Mouse (Mus musculus) urinary bladder, postnatal 25 days (tissue): Measurements from ENCODE around the gene Rab3d.

Experiments used
- DNase-seq: peaks from one replicate; pipeline ENCODE4 v3.0.0; 2022; ENCODE audit warnings: low spot score

Gene Rab3d

GRCm38 (mm10) chr9:21918035-21918592 is at the start of gene Rab3d:
Rab3d (minus strand) TSS chr9:21918192.
- peak; percentile 96 for DNase-seq

- DNase-seq: no peak
Measured at GRCm38 (mm10) chr9:21963417-21963816, 45.4 kb upstream of the Rab3d start, which contains the start of gene Epor. Epor (minus strand) TSS chr9:21963506.

- peak; percentile 47 for DNase-seq
Measured at GRCm38 (mm10) chr9:21962416-21963059, 44.5 kb upstream of the Rab3d start.

GRCm38 (mm10) chr9:21962010-21962409 is 44.0 kb upstream of the Rab3d start:
- DNase-seq: no peak

- no peak for DNase-seq
Measured at GRCm38 (mm10) chr9:21961366-21961980, 43.5 kb upstream of the Rab3d start.

GRCm38 (mm10) chr9:21960558-21961208 is 42.7 kb upstream of the Rab3d start:
- no peak for DNase-seq

- no peak for DNase-seq
Measured at GRCm38 (mm10) chr9:21960135-21960534, 42.1 kb upstream of the Rab3d start.

GRCm38 (mm10) chr9:21959244-21959643 is 41.3 kb upstream of the Rab3d start:
- DNase-seq: no peak

- no peak for DNase-seq
Measured at GRCm38 (mm10) chr9:21958372-21958771, 40.4 kb upstream of the Rab3d start.

- peak; percentile 94 for DNase-seq
Measured at GRCm38 (mm10) chr9:21955570-21956281, 37.7 kb upstream of the Rab3d start, which contains the start of gene Swsap1. Swsap1 (plus strand) TSS chr9:21955755.

GRCm38 (mm10) chr9:21955225-21955569 is 37.2 kb upstream of the Rab3d start:
- DNase-seq: no peak

- no peak for DNase-seq
Measured at GRCm38 (mm10) chr9:21954635-21955034, 36.6 kb upstream of the Rab3d start.

GRCm38 (mm10) chr9:21953600-21953999 is 35.6 kb upstream of the Rab3d start:
- DNase-seq: no peak

- DNase-seq: no peak
Measured at GRCm38 (mm10) chr9:21951977-21952376, 34.0 kb upstream of the Rab3d start.

- peak; percentile 75 for DNase-seq
Measured at GRCm38 (mm10) chr9:21950322-21950721, 32.3 kb upstream of the Rab3d start.

- no peak for DNase-seq
Measured at GRCm38 (mm10) chr9:21948790-21949189, 30.8 kb upstream of the Rab3d start.

GRCm38 (mm10) chr9:21948146-21948545 is 30.2 kb upstream of the Rab3d start:
- no peak for DNase-seq

- DNase-seq: no peak
Measured at GRCm38 (mm10) chr9:21947540-21948130, 29.6 kb upstream of the Rab3d start.

- no peak for DNase-seq
Measured at GRCm38 (mm10) chr9:21944267-21944666, 26.3 kb upstream of the Rab3d start.

- no peak for DNase-seq
Measured at GRCm38 (mm10) chr9:21943638-21944037, 25.6 kb upstream of the Rab3d start.

- DNase-seq: no peak
Measured at GRCm38 (mm10) chr9:21943046-21943445, 25.1 kb upstream of the Rab3d start.
